Mouse (Mus musculus): ENCODE measurements around the gene Ilkap. TPM values are rescaled to one million over a fixed set of nuclear protein-coding genes. Genes with fewer than 3 reads are reported as not detected.

Ilkap gene
- total RNA-seq, 2 experiments from 2014 or later, result 91.4 to 120 TPM

DNA sequence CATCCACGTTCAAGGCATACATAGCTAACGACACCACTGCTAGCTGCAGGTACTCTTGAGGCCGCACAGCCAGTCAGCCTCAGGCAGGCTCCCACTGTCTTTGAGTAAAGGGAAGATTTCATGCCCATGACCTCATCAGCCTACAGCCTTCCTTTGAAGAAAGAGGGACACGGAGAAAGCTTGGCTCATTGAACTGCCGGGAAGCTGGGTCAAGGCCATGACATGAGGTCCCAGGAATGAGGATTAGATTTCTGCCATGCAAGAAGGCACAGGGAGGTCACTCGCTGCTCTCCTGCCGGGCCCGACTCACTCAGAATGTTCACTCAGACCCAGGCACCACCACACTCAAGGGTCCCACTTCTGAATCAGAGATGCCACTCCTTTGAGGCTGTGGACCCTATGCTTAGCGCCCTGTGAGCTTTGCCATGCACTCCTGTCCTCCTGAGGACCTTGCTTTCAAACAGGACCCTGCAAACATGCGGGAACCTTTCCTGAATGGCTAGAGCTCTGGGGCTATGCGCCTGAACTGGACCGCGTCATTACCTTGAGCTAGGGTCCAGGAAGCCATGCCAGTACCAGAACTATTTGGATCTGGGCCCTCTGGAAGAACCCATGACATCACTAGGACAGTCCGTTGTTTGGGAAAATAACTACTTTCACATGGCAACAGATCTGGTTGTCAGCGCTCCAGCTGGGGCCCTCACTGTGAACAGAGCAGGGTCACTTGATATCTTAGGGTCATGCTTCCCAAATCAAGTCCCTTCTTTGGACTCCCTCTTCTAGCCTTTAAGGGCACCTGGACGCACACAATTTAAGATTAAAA, 33.6 kb downstream of the Ilkap start:
- no peak for ATAC-seq (replicated peaks; ENCODE audit: poor library complexity)

GRCm38 (mm10) chr1:91362113-91362512, 36.5 kb downstream of the Ilkap start:
- no peak for ATAC-seq (replicated peaks; ENCODE audit: poor library complexity)

DNA sequence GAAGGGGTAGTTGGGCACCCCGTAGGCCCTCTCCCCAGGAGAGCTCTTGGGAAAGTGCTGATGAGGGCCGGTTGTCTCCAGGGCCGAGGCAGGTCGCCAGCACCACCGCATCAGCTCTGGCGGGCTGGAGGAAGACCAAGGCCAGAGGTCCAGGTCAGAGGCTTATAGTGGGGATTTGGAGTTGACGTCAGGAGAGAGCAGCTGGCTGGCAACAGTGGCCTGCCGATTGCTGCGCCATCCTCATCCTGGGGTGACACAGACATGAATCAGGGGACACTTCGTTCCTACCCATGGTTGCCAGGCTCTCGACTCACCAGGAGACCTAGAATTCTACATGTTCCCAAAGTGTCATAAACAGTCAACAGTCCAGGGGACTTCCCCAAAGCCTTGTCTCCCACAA, 42.5 kb downstream of the Ilkap start:
- ATAC-seq (replicated peaks; ENCODE audit: poor library complexity), result no peak

DNA sequence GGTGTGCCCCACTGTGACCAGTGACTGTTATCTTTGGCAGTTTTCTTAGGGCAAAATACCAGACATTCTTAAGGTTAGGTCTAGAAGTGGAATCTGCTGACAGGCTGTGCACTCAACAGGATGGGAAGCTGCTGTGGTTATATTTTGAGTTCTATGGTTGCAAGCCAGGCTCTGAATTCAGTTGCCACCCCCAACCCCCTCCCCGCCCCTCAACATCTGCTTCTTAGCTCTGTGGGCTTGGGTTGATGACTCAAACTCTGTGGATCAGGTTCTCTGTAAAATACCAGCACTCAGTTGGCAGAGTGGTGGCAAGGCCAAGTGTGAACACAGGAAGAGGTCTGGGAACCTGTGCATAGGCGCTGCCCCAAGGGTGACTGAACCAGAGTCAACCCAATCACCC, 46.3 kb downstream of the Ilkap start:
- ATAC-seq (replicated peaks; ENCODE audit: poor library complexity), result no peak

DNA sequence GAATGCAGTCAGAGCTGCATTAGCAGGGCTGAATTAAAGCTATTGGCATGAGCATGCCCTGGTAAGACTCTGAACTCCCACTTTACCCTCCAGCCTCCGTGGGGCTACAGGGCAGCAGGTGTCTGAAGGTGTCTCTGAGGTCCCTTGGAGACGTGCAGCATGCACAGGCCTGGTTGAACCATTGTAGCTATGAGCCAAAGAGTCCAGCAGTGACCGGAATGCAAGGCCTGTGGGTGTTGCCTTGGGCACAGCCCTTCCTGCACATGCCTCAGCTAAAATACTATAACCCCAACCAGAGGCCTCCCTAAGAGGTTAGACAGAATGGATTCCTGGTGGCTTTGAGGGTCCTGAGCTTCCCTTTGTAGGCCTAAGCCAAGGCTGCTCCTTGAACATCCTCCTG, 47.4 kb downstream of the Ilkap start:
- no peak for ATAC-seq (replicated peaks; ENCODE audit: poor library complexity)

- no peak for ATAC-seq (replicated peaks; ENCODE audit: poor library complexity)
Measured at GRCm38 (mm10) chr1:91350841-91351240, 47.8 kb downstream of the Ilkap start, which contains the start of gene Klhl30. Gene Klhl30, plus strand, starts transcription at chr1:91351016.

GRCm38 (mm10) chr1:91346892-91347291, 51.7 kb downstream of the Ilkap start:
- ATAC-seq (replicated peaks; ENCODE audit: poor library complexity), result peak; percentile 91

- ATAC-seq (replicated peaks; ENCODE audit: poor library complexity), result 0 out of 2 replicates have a peak, but pooled peaks have one; percentile 20
Measured at GRCm38 (mm10) chr1:91344921-91345685, 53.5 kb downstream of the Ilkap start.

GRCm38 (mm10) chr1:91344001-91344400, 54.6 kb downstream of the Ilkap start:
- no peak for ATAC-seq (replicated peaks; ENCODE audit: poor library complexity)

- no peak for ATAC-seq (replicated peaks; ENCODE audit: poor library complexity)
Measured at GRCm38 (mm10) chr1:91337355-91337754, 61.3 kb downstream of the Ilkap start.

- ATAC-seq (replicated peaks; ENCODE audit: poor library complexity), result peak; percentile 56; the same call in 1 of the 2 replicates
Measured at GRCm38 (mm10) chr1:91333582-91333981, 65.0 kb downstream of the Ilkap start.

DNA sequence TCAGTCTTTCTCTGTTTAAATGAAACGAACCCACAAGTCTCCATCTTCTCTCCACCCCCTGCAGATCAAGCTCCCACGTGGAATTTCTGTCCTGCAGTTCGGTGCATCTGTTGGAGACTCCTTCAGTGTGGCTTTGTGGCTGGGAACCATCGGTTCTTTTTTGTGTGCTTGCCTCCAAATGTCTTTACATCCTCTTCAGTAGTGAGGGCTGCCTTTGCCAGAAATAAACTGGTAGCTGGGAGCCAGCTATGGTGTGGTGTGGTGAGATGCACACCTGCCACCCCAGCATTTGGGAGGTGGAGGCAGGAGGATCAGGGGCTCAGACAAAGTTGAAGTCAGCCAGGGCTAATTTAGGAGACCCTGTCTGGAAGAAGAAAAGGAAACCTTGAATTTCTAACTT, 66.5 kb downstream of the Ilkap start:
- no peak for ATAC-seq (replicated peaks; ENCODE audit: poor library complexity)

DNA sequence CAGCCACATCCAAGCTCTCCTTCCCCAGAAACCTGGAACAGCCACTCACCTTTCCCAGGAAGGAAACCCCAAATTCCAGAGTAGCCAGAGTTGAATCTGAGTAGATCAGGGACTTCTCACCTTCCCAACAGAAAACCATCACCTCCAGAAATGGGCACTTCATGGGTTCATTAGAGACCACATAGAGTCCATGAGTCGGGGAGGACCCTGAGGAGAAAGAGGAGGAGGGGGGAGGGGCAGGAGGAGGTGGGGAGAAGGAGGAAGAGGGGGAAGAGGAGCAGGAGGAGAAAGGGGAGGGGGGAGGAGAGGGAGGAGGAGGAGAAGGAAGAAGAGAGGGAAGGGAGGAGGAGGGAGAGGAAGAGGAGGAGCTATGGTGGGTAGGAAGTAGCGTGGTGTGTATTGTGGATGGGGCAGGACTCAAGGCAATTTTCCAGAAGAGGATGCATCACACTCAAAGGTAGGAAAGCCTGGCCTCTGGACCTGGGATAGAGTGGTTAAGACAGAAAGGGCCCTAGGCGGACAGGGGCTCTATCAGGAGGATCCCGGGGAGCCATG, 73.0 kb downstream of the Ilkap start:
- no peak for ATAC-seq (replicated peaks; ENCODE audit: poor library complexity)

- ATAC-seq (replicated peaks; ENCODE audit: poor library complexity), result no peak
Measured at GRCm38 (mm10) chr1:91324646-91325045, 74.0 kb downstream of the Ilkap start.

Other genes with a start within 250 kb of the Ilkap start
- 184 and 191 TPM in 2 replicates for gene Ramp1, start 219.0 kb downstream of the Ilkap start, total RNA-seq (2015)
- gene Ramp1, start 219.0 kb downstream of the Ilkap start, total RNA-seq (2017), result 174 and 180 TPM in 2 replicates
- 90.2 and 92.6 TPM in 2 replicates for gene Ube2f, start 148.5 kb downstream of the Ilkap start, total RNA-seq (2015)
- gene Ube2f, start 148.5 kb downstream of the Ilkap start, total RNA-seq (2017), result 46.8 and 58.6 TPM in 2 replicates
- 19.8 and 20.0 TPM in 2 replicates for gene Scly, start 100.5 kb downstream of the Ilkap start, total RNA-seq (2015)
- 21.1 and 23.6 TPM in 2 replicates for gene Scly, start 100.5 kb downstream of the Ilkap start, total RNA-seq (2017)
- 0.05 and 0.17 TPM in 2 replicates for gene Espnl, start 76.7 kb downstream of the Ilkap start, total RNA-seq (2015)
- 0.03 and 0.17 TPM in 2 replicates for gene Espnl, start 76.7 kb downstream of the Ilkap start, total RNA-seq (2017)
- gene Klhl30, start 47.8 kb downstream of the Ilkap start, total RNA-seq (2015), result not detected in 2 replicates
- 0.07 TPM in 1 of 2 replicates, not detected in the other for gene Klhl30, start 47.8 kb downstream of the Ilkap start, total RNA-seq (2017)
- gene Erfe, start 32.4 kb downstream of the Ilkap start, total RNA-seq (2015), result 1.7 TPM in 1 of 2 replicates, not detected in the other
- gene Erfe, start 32.4 kb downstream of the Ilkap start, total RNA-seq (2017), result 0.50 and 2.5 TPM in 2 replicates
- gene Hes6, start 15.2 kb upstream of the Ilkap start, total RNA-seq (2015), result 34.4 and 35.4 TPM in 2 replicates
- gene Hes6, start 15.2 kb upstream of the Ilkap start, total RNA-seq (2017), result 30.4 and 39.6 TPM in 2 replicates
- 7.0 and 7.8 TPM in 2 replicates for gene Per2, start 60.5 kb upstream of the Ilkap start, total RNA-seq (2015)
- 4.0 and 4.4 TPM in 2 replicates for gene Per2, start 60.5 kb upstream of the Ilkap start, total RNA-seq (2017)
- gene Traf3ip1, start 95.8 kb upstream of the Ilkap start, total RNA-seq (2015), result 3.1 and 4.9 TPM in 2 replicates
- 3.3 and 5.3 TPM in 2 replicates for gene Traf3ip1, start 95.8 kb upstream of the Ilkap start, total RNA-seq (2017)
- 3.9 and 5.2 TPM in 2 replicates for gene Asb1, start 141.7 kb upstream of the Ilkap start, total RNA-seq (2015)
- gene Asb1, start 141.7 kb upstream of the Ilkap start, total RNA-seq (2017), result 6.1 and 28.7 TPM in 2 replicates